Mouse (Mus musculus): Measurements from ENCODE around the gene Dapk3.
A peak's percentile ranks its signal among the peaks of the same experiment; 100 is the strongest.

DNA sequence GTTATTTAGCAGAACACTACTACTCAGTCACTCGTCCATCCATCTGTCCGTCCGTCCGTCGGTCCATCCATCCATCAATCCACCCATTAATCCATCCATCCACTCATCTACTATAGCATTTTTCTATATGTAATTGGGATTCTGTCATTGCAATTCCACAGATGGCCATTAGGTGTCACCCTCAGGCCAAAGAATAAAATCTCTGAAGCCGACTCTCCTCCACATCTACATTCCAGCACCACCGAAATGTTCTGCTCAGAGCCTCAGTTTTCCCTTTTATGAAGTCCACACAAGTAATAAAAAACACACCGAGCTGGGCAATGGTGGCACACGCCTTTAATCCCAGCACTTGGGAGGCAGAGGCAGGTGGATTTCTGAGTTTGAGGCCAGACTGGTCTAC is 15.4 kb downstream of the Dapk3 start:
- peak; percentile 77 for TF ChIP-seq CTCF (conservative IDR thresholded peaks at IDR 0.05; ENCODE audit: low read length)
- no peak for TF ChIP-seq POU5F1 (IDR thresholded peaks at IDR 0.05; ENCODE audit: borderline replicate concordance, low read length)
